Mouse (Mus musculus): Measurements from ENCODE around the gene Rgs3. TPM values are rescaled to one million over a fixed set of nuclear protein-coding genes. Genes with fewer than 3 reads are reported as not detected.

Gene Rgs3
- polyA plus RNA-seq, 1 experiment from 2014 or later = 33.6 TPM

- H3K36me3 ChIP-seq (ENCODE audit: control insufficient read depth, insufficient read depth, low read length) = no peaks in the 10 kb centered on the region
- DNase-seq (ENCODE audit: low spot score) = peak; percentile 71
- ATAC-seq (replicated peaks; ENCODE audit: low FRiP score) = peak; percentile 73
- no peaks in the 10 kb centered on the region for H3K27me3 ChIP-seq (ENCODE audit: control insufficient read depth, insufficient read depth, low read length)
- peak overlapping the region; percentile 84 for H3K27ac ChIP-seq (ENCODE audit: low read depth, low read length)
- H3K9ac ChIP-seq (ENCODE audit: low read length) = peak overlapping the region; percentile 24; the same call in 1 of the 2 replicates
- peaks cover 20% of the 10 kb centered on the region for H3K4me1 ChIP-seq (replicated peaks; ENCODE audit: control insufficient read depth, insufficient read depth, low read length)
- H3K4me2 ChIP-seq (ENCODE audit: low read depth, low read length, severe bottlenecking) = peak overlapping the region; percentile 26
- no peak overlapping the region for H3K4me3 ChIP-seq (ENCODE audit: low read depth, low read length)
- WGBS = 31% methylated on average over 22 of the region's 22 CpGs
- no peaks in the 10 kb centered on the region for H3K9me3 ChIP-seq (ENCODE audit: control insufficient read depth, low read length)
Observed at GRCm38 (mm10) chr4:62612601-62613501, 53.2 kb downstream of the Rgs3 start.

GRCm38 (mm10) chr4:62613646-62614365, 54.2 kb downstream of the Rgs3 start:
- H3K36me3 ChIP-seq (ENCODE audit: control insufficient read depth, insufficient read depth, low read length) = no peaks in the 10 kb centered on the region
- WGBS = 67% methylated on average over 13 of the region's 13 CpGs
- peak overlapping the region; percentile 26 for H3K4me2 ChIP-seq (ENCODE audit: low read depth, low read length, severe bottlenecking)
- no peak; the same call in 1 of the 2 replicates for ATAC-seq (replicated peaks; ENCODE audit: low FRiP score)
- DNase-seq (ENCODE audit: low spot score) = no peak
- H3K4me1 ChIP-seq (replicated peaks; ENCODE audit: control insufficient read depth, insufficient read depth, low read length) = peaks cover 21% of the 10 kb centered on the region
- H3K27ac ChIP-seq (ENCODE audit: low read depth, low read length) = peak overlapping the region; percentile 84
- H3K4me3 ChIP-seq (ENCODE audit: low read depth, low read length) = no peak overlapping the region
- peak overlapping the region; percentile 12; the same call in 1 of the 2 replicates for H3K9ac ChIP-seq (ENCODE audit: low read length)
- H3K27me3 ChIP-seq (ENCODE audit: control insufficient read depth, insufficient read depth, low read length) = no peaks in the 10 kb centered on the region
- H3K9me3 ChIP-seq (ENCODE audit: control insufficient read depth, low read length) = no peaks in the 10 kb centered on the region

- no peak for ATAC-seq (replicated peaks; ENCODE audit: low FRiP score)
- Histone ChIP-seq H3K27me3 (ENCODE audit: control insufficient read depth, insufficient read depth, low read length) (no peaks in the 10 kb centered on the region), H3K9ac (ENCODE audit: low read length) (no peak overlapping the region), H3K4me1 (replicated peaks; ENCODE audit: control insufficient read depth, insufficient read depth, low read length) (peaks cover 24% of the 10 kb centered on the region), H3K27ac (ENCODE audit: low read depth, low read length) (no peak overlapping the region), H3K4me2 (ENCODE audit: low read depth, low read length, severe bottlenecking) (no peak overlapping the region), H3K9me3 (ENCODE audit: control insufficient read depth, low read length) (no peaks in the 10 kb centered on the region), H3K4me3 (ENCODE audit: low read depth, low read length) (no peak overlapping the region), H3K36me3 (ENCODE audit: control insufficient read depth, insufficient read depth, low read length) (no peaks in the 10 kb centered on the region)
- WGBS = 89% methylated on average over 9 of the region's 9 CpGs
- no peak for DNase-seq (ENCODE audit: low spot score)
Observed at GRCm38 (mm10) chr4:62617856-62618440, 58.3 kb downstream of the Rgs3 start.

- Histone ChIP-seq H3K4me1 (replicated peaks; ENCODE audit: control insufficient read depth, insufficient read depth, low read length) (peaks cover 16% of the 10 kb centered on the region), H3K4me2 (ENCODE audit: low read depth, low read length, severe bottlenecking) (peak overlapping the region; percentile 21; the same call in 1 of the 2 replicates), H3K9me3 (ENCODE audit: control insufficient read depth, low read length) (no peaks in the 10 kb centered on the region), H3K36me3 (ENCODE audit: control insufficient read depth, insufficient read depth, low read length) (no peaks in the 10 kb centered on the region), H3K27ac (ENCODE audit: low read depth, low read length) (peak overlapping the region; percentile 76), H3K9ac (ENCODE audit: low read length) (peak overlapping the region; percentile 51), H3K4me3 (ENCODE audit: low read depth, low read length) (no peak overlapping the region), H3K27me3 (ENCODE audit: control insufficient read depth, insufficient read depth, low read length) (no peaks in the 10 kb centered on the region)
- DNase-seq (ENCODE audit: low spot score) (peak; percentile 73), ATAC-seq (replicated peaks; ENCODE audit: low FRiP score) (peak; percentile 53)
- WGBS = 33% methylated on average over 16 of the region's 16 CpGs
Observed at GRCm38 (mm10) chr4:62619232-62619964, 59.8 kb downstream of the Rgs3 start.

DNA sequence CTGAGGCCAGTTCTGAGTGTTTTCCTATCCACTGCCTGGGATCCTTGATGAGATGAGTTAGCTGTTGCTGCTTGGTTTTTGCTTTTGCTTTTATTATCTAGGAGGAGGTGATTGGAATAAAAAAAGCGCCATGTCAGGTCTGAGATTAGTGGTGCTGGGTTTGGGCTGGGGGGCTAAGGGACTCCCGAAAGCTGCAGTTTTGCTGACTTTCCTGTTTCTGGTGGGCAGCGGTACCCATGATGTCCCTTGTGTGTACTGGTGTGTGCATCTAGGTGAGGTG, 60.3 kb downstream of the Rgs3 start:
- H3K4me1 ChIP-seq (replicated peaks; ENCODE audit: control insufficient read depth, insufficient read depth, low read length) = peaks cover 19% of the 10 kb centered on the region
- H3K4me3 ChIP-seq (ENCODE audit: low read depth, low read length) = no peak overlapping the region
- no peaks in the 10 kb centered on the region for H3K36me3 ChIP-seq (ENCODE audit: control insufficient read depth, insufficient read depth, low read length)
- H3K4me2 ChIP-seq (ENCODE audit: low read depth, low read length, severe bottlenecking) = peak overlapping the region; percentile 21; the same call in 1 of the 2 replicates
- ATAC-seq (replicated peaks; ENCODE audit: low FRiP score) (no peak), DNase-seq (ENCODE audit: low spot score) (no peak)
- H3K27ac ChIP-seq (ENCODE audit: low read depth, low read length) = peak overlapping the region; percentile 76; the same call in 1 of the 2 replicates
- 86% methylated on average over 3 of the region's 3 CpGs for WGBS
- H3K27me3 ChIP-seq (ENCODE audit: control insufficient read depth, insufficient read depth, low read length) = no peaks in the 10 kb centered on the region
- H3K9me3 ChIP-seq (ENCODE audit: control insufficient read depth, low read length) = no peaks in the 10 kb centered on the region
- H3K9ac ChIP-seq (ENCODE audit: low read length) = peak overlapping the region; percentile 51

- Histone ChIP-seq H3K9ac (ENCODE audit: low read length) (no peak overlapping the region), H3K4me2 (ENCODE audit: low read depth, low read length, severe bottlenecking) (no peak overlapping the region), H3K27ac (ENCODE audit: low read depth, low read length) (no peak overlapping the region), H3K4me1 (replicated peaks; ENCODE audit: control insufficient read depth, insufficient read depth, low read length) (peaks cover 23% of the 10 kb centered on the region), H3K36me3 (ENCODE audit: control insufficient read depth, insufficient read depth, low read length) (no peaks in the 10 kb centered on the region), H3K27me3 (ENCODE audit: control insufficient read depth, insufficient read depth, low read length) (no peaks in the 10 kb centered on the region), H3K4me3 (ENCODE audit: low read depth, low read length) (no peak overlapping the region), H3K9me3 (ENCODE audit: control insufficient read depth, low read length) (no peaks in the 10 kb centered on the region)
- WGBS = 92% methylated on average over 9 of the region's 9 CpGs
- DNase-seq (ENCODE audit: low spot score) = no peak
- no peak for ATAC-seq (replicated peaks; ENCODE audit: low FRiP score)
Observed at GRCm38 (mm10) chr4:62621151-62621550, 61.5 kb downstream of the Rgs3 start.

- Histone ChIP-seq H3K9ac (ENCODE audit: low read length) (no peak overlapping the region), H3K27me3 (ENCODE audit: control insufficient read depth, insufficient read depth, low read length) (no peaks in the 10 kb centered on the region), H3K36me3 (ENCODE audit: control insufficient read depth, insufficient read depth, low read length) (no peaks in the 10 kb centered on the region), H3K4me2 (ENCODE audit: low read depth, low read length, severe bottlenecking) (no peak overlapping the region), H3K4me1 (replicated peaks; ENCODE audit: control insufficient read depth, insufficient read depth, low read length) (peaks cover 23% of the 10 kb centered on the region), H3K9me3 (ENCODE audit: control insufficient read depth, low read length) (no peaks in the 10 kb centered on the region), H3K27ac (ENCODE audit: low read depth, low read length) (no peak overlapping the region), H3K4me3 (ENCODE audit: low read depth, low read length) (no peak overlapping the region)
- WGBS = 79% methylated on average over 14 of the region's 14 CpGs
- DNase-seq (ENCODE audit: low spot score) (no peak), ATAC-seq (replicated peaks; ENCODE audit: low FRiP score) (no peak)
Observed at GRCm38 (mm10) chr4:62621880-62622675, 62.4 kb downstream of the Rgs3 start.
